Mouse (Mus musculus) brain, embryonic 14.5 days (tissue): ENCODE measurements around the gene Matk.

Source experiments
- CTCF ChIP-seq: fragments of 200-500 bp; IDR thresholded peaks from 2 replicates; pipeline ENCODE4 v1.5.1; 2012; ENCODE audit warnings: inconsistent platforms, mild to moderate bottlenecking, moderate library complexity, borderline replicate concordance; ENCODE audit not compliant: insufficient read depth, insufficient read length; ENCODE audit errors: extremely low read depth
- POLR2A ChIP-seq: fragments of 200-500 bp; IDR thresholded peaks from 2 replicates; pipeline ENCODE4 v1.6.1; 2012; ENCODE audit warnings: mild to moderate bottlenecking, inconsistent platforms, borderline replicate concordance; ENCODE audit not compliant: poor library complexity, insufficient read depth, insufficient read length, severe bottlenecking; ENCODE audit errors: extremely low read depth

DNA sequence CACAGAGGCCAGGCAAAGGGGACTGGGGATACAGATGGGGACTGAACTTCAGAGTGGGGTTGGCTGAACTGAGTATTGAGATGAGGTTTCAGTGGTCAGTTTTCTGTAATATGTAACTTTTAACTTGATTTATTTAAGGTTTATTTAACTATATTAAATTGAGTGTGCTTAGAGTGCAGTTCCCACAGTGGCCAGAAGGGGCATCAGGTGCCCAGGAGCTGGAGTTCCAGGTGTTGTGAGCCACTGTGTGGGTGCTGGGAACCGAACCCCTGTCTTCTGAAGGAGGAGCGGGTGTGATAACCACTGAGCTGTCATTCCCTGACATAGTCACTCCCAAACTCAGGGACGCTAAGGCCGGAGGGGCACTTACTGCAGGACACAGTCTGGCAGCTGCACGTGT is 42.6 kb upstream of the Matk start:
- TF ChIP-seq CTCF, result peak; percentile 37
- TF ChIP-seq POLR2A, result no peak
